Comparison of ENCODE assay signal across 16 mouse cellular contexts in genomic region chr12:31203746-31204455, GRCm38 (mm10). TPM values are rescaled to one million over a fixed set of nuclear protein-coding genes. Genes with fewer than 3 reads are reported as not detected.
DNase-seq lines count a peak whose midpoint lies in the region; ATAC-seq and TF ChIP-seq lines count a peak whose summit lies in the region.
"Had no signal": no experiment of that assay in that cellular context is flagged by ENCODE, and none has a peak within 500 bp of the region (broad histone marks: within the 10 kb centered on the region; RNA-seq: fewer than 3 reads in every experiment).

No protein-coding gene starts in this region.

- no peaks in the 10 kb centered on the region for H3K27me3 ChIP-seq in stomach, postnatal 0 days (ENCODE audit: control insufficient read depth, insufficient read depth, low read length)
- H3K27me3 ChIP-seq: embryonic facial prominence, embryonic 15.5 days had no signal

- no peak for TF ChIP-seq CTCF in stomach, postnatal 0 days (IDR thresholded peaks at IDR 0.05; ENCODE audit: low read depth)

- no peaks in the 10 kb centered on the region for H3K4me1 ChIP-seq in stomach, postnatal 0 days (replicated peaks; ENCODE audit: control insufficient read depth, insufficient read depth)
- H3K4me1 ChIP-seq: embryonic facial prominence, embryonic 15.5 days had no signal

- H3K27ac ChIP-seq in stomach, postnatal 0 days (replicated peaks): 0 out of 2 replicates have a peak overlapping the region, but pooled peaks have one; percentile 30
- H3K27ac ChIP-seq: embryonic facial prominence, embryonic 15.5 days; hindbrain, embryonic 14.5 days had no signal

- DNase-seq in gastrocnemius, postnatal 25 days: peak; percentile 15
- no peak for DNase-seq in gastrocnemius, adult 8-10 months (ENCODE audit: low spot score in 2 of 2)
- DNase-seq in ovary, postnatal 36 days (ENCODE audit: low spot score): peak; percentile 21
- DNase-seq in ovary, postnatal 14 days (ENCODE audit: low spot score): no peak
- peak; percentile 51 to 65 for DNase-seq in kidney, postnatal 36 days
- no peak for DNase-seq in stomach, postnatal 0 days (ENCODE audit: low spot score)
- no peak for DNase-seq in spleen, postnatal 14 days (ENCODE audit: low spot score in 2 of 2)
- DNase-seq in neural tube, embryonic 10.5 days (ENCODE audit: extremely low spot score, low spot score): no peak
- DNase-seq: cerebellum, adult 9-11 months; left cerebral cortex, postnatal 4 days; thymus, postnatal 4 days had no signal

- H3K4me3 ChIP-seq in stomach, postnatal 0 days (ENCODE audit: low read depth, low read length): no peak overlapping the region
- H3K4me3 ChIP-seq: embryonic facial prominence, embryonic 15.5 days had no signal

- H3K9ac ChIP-seq in stomach, postnatal 0 days (ENCODE audit: low read length): no peak overlapping the region
- H3K9ac ChIP-seq: embryonic facial prominence, embryonic 15.5 days; hindbrain, embryonic 14.5 days had no signal

- no peaks in the 10 kb centered on the region for H3K9me3 ChIP-seq in stomach, postnatal 0 days (ENCODE audit: control insufficient read depth, low read length)
- H3K9me3 ChIP-seq: embryonic facial prominence, embryonic 15.5 days had no signal

- 57% methylated on average over 6 of the region's 6 CpGs for WGBS in stomach, postnatal 0 days

- no peak overlapping the region for H3K4me2 ChIP-seq in stomach, postnatal 0 days (replicated peaks; ENCODE audit: low read depth)
- H3K4me2 ChIP-seq: embryonic facial prominence, embryonic 15.5 days; hindbrain, embryonic 14.5 days had no signal

- no peak for TF ChIP-seq EP300 in stomach, postnatal 0 days (optimal IDR thresholded peaks at IDR 0.05)

- no peaks in the 10 kb centered on the region for H3K36me3 ChIP-seq in stomach, postnatal 0 days (ENCODE audit: control insufficient read depth, insufficient read depth, low read length)
- H3K36me3 ChIP-seq: embryonic facial prominence, embryonic 15.5 days had no signal

- no peak for ATAC-seq in stomach, postnatal 0 days (ENCODE audit: low FRiP score, low TSS enrichment)

RNA-seq across cellular contexts. Expression of gene Gm6993, which starts 36.7 kb away (rescaled TPM):
- total RNA-seq in gastrocnemius, postnatal 25 days (2021): not detected
- total RNA-seq in gastrocnemius, adult 8-10 months (2022): not detected
- polyA plus RNA-seq in stomach, postnatal 0 days (2015; fragmentation: Nextera tagmentation; extraction: Ambion mirVana): not detected in 2 replicates
- total RNA-seq: adrenal gland, postnatal 4 days; layer of hippocampus, postnatal 10 days; left cerebral cortex, postnatal 4 days had no signal
- polyA plus RNA-seq: C2C12; embryonic facial prominence, embryonic 15.5 days; hindbrain, embryonic 14.5 days had no signal

Comparison
In these comparisons a context has a peak if more than half of its experiments do, and no peak if none do; other contexts are left out.
1. DNase-seq: peak in gastrocnemius, postnatal 25 days (single experiment), ovary, postnatal 36 days (single experiment) and kidney, postnatal 36 days (2 of 2); none in gastrocnemius, adult 8-10 months (0 of 2), ovary, postnatal 14 days (single experiment), stomach, postnatal 0 days (single experiment), spleen, postnatal 14 days (0 of 2) and neural tube, embryonic 10.5 days (single experiment).